Mouse (Mus musculus) hindbrain, postnatal 0 days (tissue): ENCODE data around the gene Gm10118. TPM values are rescaled to one million over a fixed set of nuclear protein-coding genes. Genes with fewer than 3 reads are reported as not detected.

Experiments
- ATAC-seq: fragments of 200-750 bp; cut with Nextera tagmentation; 2 replicates; pipeline ENCODE4 v1.8.0; 2017; ENCODE audit warnings: mild to moderate bottlenecking, moderate TSS enrichment, moderate library complexity
- DNase-seq: peaks from one replicate; pipeline ENCODE4 v3.0.0-alpha.2; 2015; ENCODE audit warnings: low spot score
- H3K27ac ChIP-seq: fragments of 300-500 bp; sonication (generic); 2 replicates; pipeline ENCODE4 v1.5.1; 2014; ENCODE audit warnings: mild to moderate bottlenecking
- H3K27me3 ChIP-seq: fragments of 300-500 bp; sonication (generic); 2 replicates; pipeline ENCODE4 v1.6.1; 2014; ENCODE audit warnings: low read length, mixed read lengths; ENCODE audit not compliant: insufficient read depth
- H3K36me3 ChIP-seq: fragments of 300-500 bp; sonication (generic); 2 replicates; pipeline ENCODE4 v1.6.1; 2014; ENCODE audit warnings: low read length, mixed read lengths; ENCODE audit not compliant: insufficient read depth
- H3K4me1 ChIP-seq: fragments of 300-500 bp; sonication (generic); 2 replicates; pipeline ENCODE4 v1.6.1; 2014; ENCODE audit warnings: antibody characterized with exemption, low read length, mixed read lengths; ENCODE audit not compliant: insufficient read depth
- H3K4me2 ChIP-seq: fragments of 300-500 bp; sonication (generic); 2 replicates; pipeline ENCODE4 v1.6.1; 2014; ENCODE audit warnings: low read depth, mild to moderate bottlenecking, low read length, moderate library complexity, mixed read lengths
- H3K4me3 ChIP-seq: fragments of 300-500 bp; sonication (generic); 2 replicates; pipeline ENCODE4 v1.5.1; 2014; ENCODE audit warnings: low read length
- H3K9ac ChIP-seq: fragments of 300-500 bp; sonication (generic); replicated peaks from 2 replicates; pipeline ENCODE4 v1.6.1; 2014; ENCODE audit warnings: mild to moderate bottlenecking, low read length, moderate library complexity, mixed read lengths
- H3K9me3 ChIP-seq: fragments of 300-500 bp; sonication (generic); 2 replicates; pipeline ENCODE4 v1.6.1; 2016; ENCODE audit warnings: low read length, mixed read lengths
- CTCF ChIP-seq: IDR thresholded peaks from 2 replicates; pipeline ENCODE4 v1.5.1; 2016; ENCODE audit warnings: antibody characterized with exemption, control low read depth, low read depth
- WGBS: fragments of 180-500 bp; shearing (Covaris S2); extraction: QIAGEN DNeasy Blood & Tissue Kit; methylation state at CpG from one replicate; pipeline ENCODE4 v1.1.7; 2014; 5-methylcytosine and 5-hydroxymethylcytosine counted together
- polyA plus RNA-seq: library from polyadenylated mRNA; unstranded; fragments of >200 nt; fragmentation: Nextera tagmentation; extraction: Ambion mirVana; gene quantifications from 2 replicates; pipeline ENCODE4 v1.2.1, GENCODE M21; 2015
- total RNA-seq: library from RNA; depleted of rRNA; stranded (reverse); fragments of >200 nt; gene quantifications from 2 replicates; pipeline ENCODE4 v1.2.3, GENCODE M21; 2014; rRNA removed

The Gm10118 gene
- total RNA-seq (2.6 and 3.3 TPM in 2 replicates), polyA plus RNA-seq (0.71 and 0.78 TPM in 2 replicates)

GRCm38 (mm10) chr10:63927334-63927733 lies at the start of gene Gm10118:
Gene Gm10118, minus strand, starts transcription at chr10:63927434.
- no peak for ATAC-seq
- H3K27me3 ChIP-seq = no peaks in the 10 kb centered on the region
- no peaks in the 10 kb centered on the region for H3K4me1 ChIP-seq
- no peak for DNase-seq
- H3K36me3 ChIP-seq = no peaks in the 10 kb centered on the region
- H3K9ac ChIP-seq = no peak within 1 kb of the TSS
- H3K4me3 ChIP-seq = no peak within 1 kb of the TSS
- H3K4me2 ChIP-seq = no peak within 1 kb of the TSS
- TF ChIP-seq CTCF = no peak
- H3K27ac ChIP-seq = no peak within 1 kb of the TSS
- H3K9me3 ChIP-seq = no peaks in the 10 kb centered on the region

GRCm38 (mm10) chr10:63972300-63972699 lies 45.1 kb upstream of the Gm10118 start:
- TF ChIP-seq CTCF = no peak
- no peak overlapping the region for H3K4me3 ChIP-seq
- no peaks in the 10 kb centered on the region for H3K27me3 ChIP-seq
- DNase-seq (no peak), ATAC-seq (no peak)
- no peak overlapping the region for H3K9ac ChIP-seq
- no peaks in the 10 kb centered on the region for H3K9me3 ChIP-seq
- no peaks in the 10 kb centered on the region; the same call in 1 of the 2 replicates for H3K4me1 ChIP-seq
- WGBS = 99% methylated on average over 2 of the region's 2 CpGs
- H3K27ac ChIP-seq = no peak overlapping the region
- H3K4me2 ChIP-seq = no peak overlapping the region
- H3K36me3 ChIP-seq = no peaks in the 10 kb centered on the region

GRCm38 (mm10) chr10:63954308-63954930 lies 27.2 kb upstream of the Gm10118 start:
- Histone ChIP-seq H3K4me2 (no peak overlapping the region), H3K27me3 (no peaks in the 10 kb centered on the region), H3K9ac (no peak overlapping the region), H3K4me1 (no peaks in the 10 kb centered on the region), H3K4me3 (no peak overlapping the region), H3K9me3 (no peaks in the 10 kb centered on the region), H3K27ac (peak overlapping the region; percentile 20; the same call in 1 of the 2 replicates), H3K36me3 (no peaks in the 10 kb centered on the region)
- WGBS = 7% methylated on average over 6 of the region's 7 CpGs
- no peak for TF ChIP-seq CTCF
- ATAC-seq (peak; percentile 66; the same call in 1 of the 2 replicates), DNase-seq (peak; percentile 56)

GRCm38 (mm10) chr10:63951481-63951880 lies 24.2 kb upstream of the Gm10118 start:
- no peak overlapping the region for H3K9ac ChIP-seq
- 90% methylated on average over 1 of the region's 1 CpGs for WGBS
- no peaks in the 10 kb centered on the region for H3K4me1 ChIP-seq
- DNase-seq (no peak), ATAC-seq (no peak)
- no peaks in the 10 kb centered on the region for H3K27me3 ChIP-seq
- H3K36me3 ChIP-seq = no peaks in the 10 kb centered on the region
- no peak for TF ChIP-seq CTCF
- no peak overlapping the region for H3K4me3 ChIP-seq
- H3K27ac ChIP-seq = no peak overlapping the region
- no peak overlapping the region for H3K4me2 ChIP-seq
- no peaks in the 10 kb centered on the region for H3K9me3 ChIP-seq

GRCm38 (mm10) chr10:63950867-63951266 lies 23.6 kb upstream of the Gm10118 start:
- 50% methylated on average over 8 of the region's 8 CpGs for WGBS
- Histone ChIP-seq H3K4me3 (no peak overlapping the region), H3K9me3 (no peaks in the 10 kb centered on the region), H3K27me3 (no peaks in the 10 kb centered on the region), H3K9ac (no peak overlapping the region), H3K4me2 (no peak overlapping the region), H3K36me3 (no peaks in the 10 kb centered on the region), H3K4me1 (no peaks in the 10 kb centered on the region), H3K27ac (no peak overlapping the region)
- ATAC-seq (no peak), DNase-seq (no peak)
- TF ChIP-seq CTCF = no peak

- no peak overlapping the region for H3K9ac ChIP-seq
- H3K27me3 ChIP-seq = no peaks in the 10 kb centered on the region
- WGBS = 48% methylated on average over 4 of the region's 4 CpGs
- no peak overlapping the region for H3K27ac ChIP-seq
- H3K4me3 ChIP-seq = no peak overlapping the region
- no peak for TF ChIP-seq CTCF
- no peaks in the 10 kb centered on the region for H3K36me3 ChIP-seq
- no peak for DNase-seq
- no peak overlapping the region for H3K4me2 ChIP-seq
- no peaks in the 10 kb centered on the region for H3K9me3 ChIP-seq
- ATAC-seq = no peak
- no peaks in the 10 kb centered on the region for H3K4me1 ChIP-seq
Measured at GRCm38 (mm10) chr10:63947266-63947665, 20.0 kb upstream of the Gm10118 start.

- Histone ChIP-seq H3K9ac (no peak overlapping the region), H3K27ac (no peak overlapping the region), H3K4me2 (no peak overlapping the region), H3K4me1 (no peaks in the 10 kb centered on the region), H3K9me3 (no peaks in the 10 kb centered on the region), H3K36me3 (no peaks in the 10 kb centered on the region), H3K27me3 (no peaks in the 10 kb centered on the region), H3K4me3 (no peak overlapping the region)
- no peak for ATAC-seq
- DNase-seq = no peak
- TF ChIP-seq CTCF = no peak
- WGBS = 61% methylated on average over 3 of the region's 3 CpGs
Measured at GRCm38 (mm10) chr10:63945534-63945933, 18.3 kb upstream of the Gm10118 start.
